Mouse (Mus musculus) ovary, postnatal 10 days (tissue): ENCODE results near the gene 9230110F15Rik.
"Not testable (repeated sequence)": the region's sequence is repeated elsewhere in the genome, so short reads cannot be mapped to it uniquely, and the experiment has no call there.

Experiments
- DNase-seq: peaks from one replicate; pipeline ENCODE4 v3.0.0; 2022; ENCODE audit warnings: low spot score

9230110F15Rik gene

DNA sequence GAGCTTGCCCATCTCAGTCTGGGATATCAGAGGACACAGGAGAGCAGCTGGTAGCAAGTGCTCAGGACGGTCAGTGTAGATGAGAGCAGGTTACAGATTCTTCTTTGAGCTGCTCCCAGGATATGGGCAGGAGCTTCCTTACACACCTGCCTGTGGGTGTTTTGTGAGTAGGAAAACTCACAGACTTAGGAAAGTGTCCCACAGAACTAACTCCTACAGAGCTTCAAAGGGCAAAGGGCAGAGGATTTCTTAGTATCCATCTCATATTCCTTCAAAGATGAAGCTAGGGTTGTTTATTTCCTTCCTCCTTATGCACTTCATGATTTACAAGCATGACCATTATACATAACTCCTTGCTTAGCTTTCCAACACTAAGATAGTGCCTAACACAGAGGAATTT, at the start of gene 9230110F15Rik:
TSS of gene 9230110F15Rik (minus strand) at position 101 of the 400 bp plus-strand sequence.
- DNase-seq, result no peak

DNA sequence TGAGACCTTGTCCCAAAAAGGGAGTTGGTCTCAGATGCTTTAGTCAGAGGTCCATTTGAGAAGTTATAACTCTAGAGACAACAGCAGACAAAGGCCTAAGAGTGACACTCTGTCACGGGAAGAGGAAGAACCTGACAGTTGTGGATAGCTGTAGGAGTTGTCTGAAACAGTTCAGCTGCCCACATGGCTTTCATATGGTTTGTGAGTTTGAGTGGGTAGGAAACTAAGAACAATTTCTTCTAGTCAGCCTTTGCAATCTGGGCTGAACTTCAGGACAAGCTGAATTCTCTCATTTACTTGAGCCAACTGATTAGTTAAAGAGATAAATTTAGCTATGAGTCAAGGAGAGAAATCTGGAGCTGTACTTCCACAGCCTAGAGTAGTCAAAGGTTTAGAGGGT, 49.2 kb upstream of the 9230110F15Rik start:
- not testable (repeated sequence) for DNase-seq

DNA sequence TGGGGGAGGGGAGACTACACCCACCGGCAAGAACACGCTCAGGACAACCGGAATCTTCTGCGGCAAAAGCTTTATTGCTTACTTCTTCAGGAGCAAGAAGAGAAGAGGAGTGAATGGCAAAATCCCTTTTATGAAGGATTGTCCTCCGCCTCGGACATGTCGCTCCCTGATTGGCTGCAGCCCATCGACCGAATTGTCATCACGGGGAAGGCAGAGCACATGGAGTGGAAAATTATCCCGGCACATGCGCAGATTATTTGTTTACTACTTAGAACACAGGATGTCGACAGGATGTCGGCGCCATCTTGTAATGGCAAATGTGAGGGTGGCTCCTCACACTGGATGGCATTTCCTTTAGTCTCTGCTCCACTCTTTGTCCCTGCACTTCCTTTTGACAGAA, 26.1 kb downstream of the 9230110F15Rik start:
- not testable (repeated sequence) for DNase-seq

DNA sequence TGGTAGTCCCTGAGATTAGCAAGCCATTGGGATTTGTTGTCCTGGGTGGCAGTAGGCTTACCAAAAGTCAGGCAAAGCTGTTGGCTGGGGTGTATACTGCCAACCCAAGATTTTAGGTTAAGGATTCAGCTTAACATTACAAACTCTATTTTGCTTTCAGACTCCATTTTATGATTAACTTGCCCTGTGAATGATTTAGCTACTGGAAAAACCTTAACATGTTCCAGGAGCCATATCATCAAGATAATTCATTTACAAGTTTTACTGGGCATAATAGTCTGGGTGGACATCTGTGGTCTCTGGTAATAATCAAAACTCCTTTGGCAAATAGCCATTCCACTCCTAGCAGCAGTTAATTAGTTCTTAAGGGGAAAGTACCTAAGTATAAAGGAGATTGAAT, 45.8 kb downstream of the 9230110F15Rik start:
- no peak for DNase-seq

DNA sequence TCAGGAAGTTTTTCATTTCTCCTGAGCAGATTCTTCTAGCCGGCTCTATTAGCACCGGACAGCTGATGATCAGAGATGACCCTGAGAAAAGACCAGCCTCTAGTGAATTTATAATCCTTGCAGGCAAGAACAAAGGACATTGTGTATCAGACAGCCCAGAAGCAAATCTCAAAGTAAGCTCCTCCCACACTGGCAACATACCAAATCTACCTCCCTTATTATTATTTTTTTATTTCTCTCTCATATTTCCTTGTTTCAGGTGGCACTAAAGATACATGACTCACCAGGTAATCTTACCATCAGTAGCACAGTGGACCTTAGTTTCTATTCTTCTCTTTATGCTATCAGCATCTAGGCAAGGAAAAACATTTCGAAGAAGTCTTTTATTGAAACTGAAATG, 53.9 kb downstream of the 9230110F15Rik start, which contains the start of the genes Gm27235 and D730048I06Rik:
TSS of gene Gm27235 (minus strand) at position 101 of the 400 bp plus-strand sequence.
TSS of gene D730048I06Rik (minus strand) at position 112 of the 400 bp plus-strand sequence.
- no peak for DNase-seq
